Mouse (Mus musculus) cortical plate, adult 2 months (tissue): Measurements from ENCODE around the gene Astn2. TPM values are rescaled to one million over a fixed set of nuclear protein-coding genes. Genes with fewer than 3 reads are reported as not detected.

Source experiments
- H3K27ac ChIP-seq: fragments of 200-500 bp; 2 replicates; pipeline ENCODE4 v1.5.1; 2012; ENCODE audit warnings: low read length, control low read depth, inconsistent platforms; ENCODE audit not compliant: insufficient read depth
- H3K4me1 ChIP-seq: fragments of 200-500 bp; 2 replicates; pipeline ENCODE4 v1.6.1; 2011; ENCODE audit warnings: low read length; ENCODE audit not compliant: control insufficient read depth, insufficient read depth
- H3K4me3 ChIP-seq: fragments of 200-500 bp; 2 replicates; pipeline ENCODE4 v1.5.1; 2011; ENCODE audit warnings: mild to moderate bottlenecking, low read length, control low read depth; ENCODE audit not compliant: insufficient read depth
- CTCF ChIP-seq: fragments of 200-500 bp; IDR thresholded peaks from 2 replicates; pipeline ENCODE4 v1.5.1; 2011; ENCODE audit warnings: mild to moderate bottlenecking, control low read depth, low read length; ENCODE audit not compliant: insufficient read depth; ENCODE audit errors: extremely low read depth
- POLR2A ChIP-seq: fragments of 200-500 bp; IDR thresholded peaks from 2 replicates; pipeline ENCODE4 v1.6.1; 2011; ENCODE audit warnings: mild to moderate bottlenecking, low read length, control low read depth; ENCODE audit not compliant: insufficient read depth; ENCODE audit errors: extremely low read depth
- polyA plus RNA-seq: library from polyadenylated mRNA; depleted of rRNA; stranded (reverse); fragments of >200 nt; gene quantifications from 2 replicates; pipeline ENCODE4 v1.2.3, GENCODE M21; 2012

The Astn2 gene
- polyA plus RNA-seq, 1 experiment = 20.9 TPM

DNA sequence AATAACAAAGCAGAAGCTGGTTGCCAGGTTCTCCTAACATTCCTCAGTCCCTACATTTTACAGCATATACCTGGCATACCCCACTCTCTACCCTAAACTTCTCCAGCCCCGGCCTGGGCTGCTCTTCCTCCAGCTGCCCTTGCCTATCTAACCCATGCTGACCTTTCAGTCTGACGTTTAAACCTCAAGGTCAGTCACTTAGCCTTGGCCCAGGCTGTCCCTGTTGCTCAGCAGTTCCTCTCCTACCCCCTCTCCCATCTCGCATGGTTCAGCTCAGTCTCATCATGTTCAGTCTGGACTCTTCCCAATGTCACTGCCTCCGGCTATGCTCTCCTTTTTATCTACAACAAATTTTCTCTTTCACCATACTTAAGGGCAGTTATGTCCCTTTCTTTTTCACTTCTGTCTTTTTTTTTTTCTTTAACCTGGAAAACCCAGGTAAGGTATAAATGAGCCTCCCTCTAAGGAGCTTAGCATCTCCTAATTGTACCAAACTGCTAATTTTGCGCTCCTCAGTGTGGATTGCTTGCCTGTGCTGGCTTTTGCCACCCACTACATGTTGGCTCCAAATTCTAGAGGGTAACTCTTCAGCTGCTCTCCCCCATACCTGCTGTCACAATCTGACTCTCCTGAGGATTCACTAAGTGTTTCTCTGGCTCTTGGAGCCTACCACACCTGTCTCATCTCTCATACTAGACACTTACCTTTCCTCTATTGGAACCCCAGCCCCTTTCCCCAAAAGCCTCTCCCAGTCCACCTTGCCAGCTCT lies 809.6 kb downstream of the Astn2 start:
- H3K27ac ChIP-seq = no peak overlapping the region
- TF ChIP-seq POLR2A = no peak
- no peak for TF ChIP-seq CTCF
- H3K4me1 ChIP-seq = no peaks in the 10 kb centered on the region
- H3K4me3 ChIP-seq = no peak overlapping the region

DNA sequence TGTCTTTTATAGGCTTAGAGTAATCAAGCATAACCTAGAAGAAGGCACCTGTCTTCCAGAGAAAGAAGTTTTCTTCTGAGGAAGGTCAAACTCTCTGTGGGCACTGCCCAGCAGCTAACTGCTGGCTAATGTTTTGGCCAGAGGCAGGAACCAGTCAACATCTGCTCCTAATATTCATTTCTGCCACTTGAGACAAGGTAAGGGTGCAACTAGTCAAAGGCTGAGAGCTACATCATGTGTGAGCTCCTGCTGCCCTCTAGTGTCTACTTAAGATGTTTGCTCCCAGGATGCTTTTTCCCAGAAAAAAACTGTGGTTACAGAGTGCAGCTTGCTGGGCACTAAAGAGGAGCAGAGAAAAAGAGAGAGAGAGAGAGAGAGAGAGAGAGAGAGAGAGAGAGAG lies 814.6 kb downstream of the Astn2 start:
- H3K4me1 ChIP-seq = no peaks in the 10 kb centered on the region
- TF ChIP-seq CTCF (peak; percentile 80), POLR2A (no peak)
- H3K27ac ChIP-seq = no peak overlapping the region
- no peak overlapping the region for H3K4me3 ChIP-seq

DNA sequence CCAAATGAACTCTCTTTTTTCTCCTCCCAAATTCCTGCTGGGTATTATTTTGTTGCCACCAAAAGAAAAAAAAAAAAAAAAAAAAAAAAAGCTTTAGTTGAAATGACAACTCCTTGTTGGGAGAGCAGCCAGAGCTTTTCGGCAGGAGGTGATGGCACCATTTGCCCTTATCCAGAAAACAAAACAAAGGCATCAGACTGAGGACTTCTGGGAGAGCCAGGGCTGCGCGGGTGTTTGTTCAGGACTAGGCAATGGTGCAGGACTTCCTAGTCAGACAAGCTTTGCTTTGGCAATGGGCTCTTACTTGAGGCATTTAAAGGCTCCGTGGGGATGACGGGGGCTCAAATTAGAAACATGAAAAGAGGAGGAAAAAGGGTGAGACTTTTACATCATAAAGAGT lies 817.5 kb downstream of the Astn2 start:
- no peak overlapping the region for H3K4me3 ChIP-seq
- no peaks in the 10 kb centered on the region for H3K4me1 ChIP-seq
- no peak overlapping the region for H3K27ac ChIP-seq
- no peak for TF ChIP-seq POLR2A

DNA sequence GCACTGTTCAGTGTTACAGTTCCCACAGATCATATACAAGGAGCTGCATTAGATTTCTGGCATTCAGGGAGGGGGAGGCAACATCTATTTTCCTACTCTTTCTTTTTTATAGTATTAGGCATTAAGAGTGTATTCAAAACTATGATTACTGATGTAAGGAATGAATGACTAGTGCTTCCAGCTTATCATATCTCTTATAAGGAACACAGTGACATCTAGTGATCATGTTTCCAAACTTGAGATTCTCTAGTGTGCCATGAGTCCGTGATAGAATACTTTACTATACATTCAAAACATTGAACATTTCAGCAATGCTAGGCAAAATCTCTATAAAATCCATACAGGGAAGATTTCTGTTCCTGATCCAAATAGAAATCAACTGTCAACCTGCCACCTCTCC lies 824.2 kb downstream of the Astn2 start:
- Histone ChIP-seq H3K4me3 (no peak overlapping the region), H3K4me1 (no peaks in the 10 kb centered on the region), H3K27ac (no peak overlapping the region)
- TF ChIP-seq CTCF (no peak), POLR2A (no peak)

DNA sequence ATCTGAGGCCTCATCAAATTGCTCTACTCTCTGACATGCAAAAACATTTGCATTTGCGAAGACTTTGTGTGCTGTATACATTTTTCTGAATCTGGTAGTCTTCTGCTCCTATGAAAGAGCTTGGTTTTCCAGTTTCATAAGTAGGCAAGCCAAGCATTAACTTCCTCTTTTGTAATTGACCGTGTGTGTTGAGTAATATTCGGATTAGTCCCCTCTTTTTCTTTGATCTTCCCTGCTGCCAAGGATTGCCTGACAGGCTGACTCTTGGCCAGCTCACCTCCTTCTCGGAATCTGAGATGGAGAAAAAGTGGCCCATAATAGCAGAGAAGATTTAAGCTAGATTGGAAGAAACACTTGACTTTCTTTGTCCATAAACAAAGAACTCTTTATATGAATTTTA lies 838.9 kb downstream of the Astn2 start:
- no peak overlapping the region for H3K27ac ChIP-seq
- H3K4me3 ChIP-seq = no peak overlapping the region
- no peaks in the 10 kb centered on the region for H3K4me1 ChIP-seq
- no peak for TF ChIP-seq CTCF
- TF ChIP-seq POLR2A = no peak

DNA sequence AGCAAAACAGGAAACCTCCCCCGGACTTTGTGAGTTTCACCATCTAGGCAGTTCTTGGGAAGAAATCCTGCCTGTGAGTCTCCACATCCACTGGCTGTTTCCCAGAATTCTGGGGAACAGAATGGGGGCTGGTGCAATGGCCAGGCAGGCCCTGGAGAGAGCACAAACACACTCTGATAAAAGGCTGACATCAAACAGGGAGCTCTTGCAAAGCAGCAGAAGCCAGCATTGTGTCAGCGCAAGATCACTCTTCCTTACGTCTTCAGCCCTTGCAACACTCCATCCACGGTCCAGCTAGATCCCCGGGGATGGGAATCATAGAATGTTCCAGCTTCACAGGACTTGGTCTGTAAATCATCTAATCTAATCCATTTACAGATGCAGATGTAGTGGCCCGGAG lies 855.9 kb downstream of the Astn2 start:
- H3K4me1 ChIP-seq = no peaks in the 10 kb centered on the region
- H3K4me3 ChIP-seq = no peak overlapping the region
- no peak for TF ChIP-seq POLR2A
- TF ChIP-seq CTCF = no peak
- no peak overlapping the region for H3K27ac ChIP-seq

DNA sequence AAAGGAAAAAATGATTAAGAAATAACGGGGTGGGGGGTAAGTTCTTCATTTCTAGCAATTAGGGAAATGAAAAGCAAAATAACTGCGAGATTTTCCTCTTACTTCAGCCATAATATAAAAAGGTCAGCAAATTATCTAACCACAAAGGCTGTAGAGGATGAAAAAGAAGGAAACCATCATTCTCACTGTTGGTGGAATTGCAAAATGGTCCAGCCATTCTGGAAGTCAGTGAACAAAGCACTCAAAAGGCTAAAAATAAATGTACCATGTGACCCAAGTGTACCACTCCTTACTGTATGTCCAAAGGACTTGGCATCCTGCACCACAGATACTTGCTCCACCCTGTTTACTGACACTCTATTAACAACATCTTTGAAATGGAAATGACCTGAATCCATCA lies 858.8 kb downstream of the Astn2 start:
- Histone ChIP-seq H3K4me3 (no peak overlapping the region), H3K27ac (no peak overlapping the region), H3K4me1 (no peaks in the 10 kb centered on the region)
- TF ChIP-seq CTCF = no peak
- no peak for TF ChIP-seq POLR2A

DNA sequence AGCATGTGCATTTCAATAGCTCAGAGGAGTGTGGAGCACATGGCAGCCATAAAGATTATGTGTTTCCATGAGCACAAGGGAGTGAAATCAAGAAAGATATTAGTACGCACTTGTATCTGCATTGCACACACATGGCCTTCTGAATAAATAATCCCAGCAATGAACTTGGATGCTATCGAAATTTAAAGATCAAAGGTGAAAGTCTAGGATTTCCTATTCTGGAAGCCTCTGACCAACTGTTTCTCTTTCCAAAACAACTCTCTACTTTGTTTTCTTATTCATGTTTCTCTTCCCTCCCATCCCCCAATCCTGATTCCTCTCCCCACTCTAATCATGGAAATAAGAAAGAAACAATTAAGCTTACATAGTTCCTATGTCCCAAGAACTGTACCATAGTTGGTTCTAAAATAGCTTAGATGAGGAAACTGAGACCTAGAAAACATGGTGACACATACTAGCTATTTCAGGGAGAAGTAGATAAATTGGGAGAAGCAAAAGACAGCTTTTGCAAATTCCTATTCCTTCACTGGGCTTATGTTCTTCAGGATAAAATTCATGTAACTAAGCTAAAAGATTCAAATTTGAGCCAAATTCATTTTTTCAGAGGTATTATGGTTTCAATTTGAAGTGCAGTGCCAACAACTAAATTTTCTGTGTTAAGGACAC lies 872.2 kb downstream of the Astn2 start:
- Histone ChIP-seq H3K4me3 (no peak overlapping the region), H3K4me1 (no peaks in the 10 kb centered on the region), H3K27ac (no peak overlapping the region)
- no peak for TF ChIP-seq POLR2A
- TF ChIP-seq CTCF = no peak

DNA sequence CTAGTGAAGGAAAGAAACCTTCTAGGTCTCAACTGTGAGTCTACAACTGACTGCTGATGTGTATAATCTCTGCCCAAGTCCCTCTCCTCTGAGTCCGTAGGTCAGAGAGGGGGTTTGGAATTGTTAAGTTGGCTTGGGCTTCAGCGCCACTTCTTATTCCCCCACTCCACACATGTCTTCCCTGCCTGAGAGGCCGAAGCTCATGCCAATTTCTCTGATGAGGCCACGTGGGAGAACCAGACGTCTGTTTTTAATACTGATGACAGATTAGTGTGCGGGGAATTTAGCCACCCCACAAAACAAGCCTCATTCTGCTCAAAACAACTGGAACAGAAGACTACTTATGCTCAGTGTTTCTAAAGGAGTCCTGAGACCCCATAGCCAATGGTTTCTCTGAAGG lies 872.8 kb downstream of the Astn2 start:
- no peak overlapping the region for H3K4me3 ChIP-seq

DNA sequence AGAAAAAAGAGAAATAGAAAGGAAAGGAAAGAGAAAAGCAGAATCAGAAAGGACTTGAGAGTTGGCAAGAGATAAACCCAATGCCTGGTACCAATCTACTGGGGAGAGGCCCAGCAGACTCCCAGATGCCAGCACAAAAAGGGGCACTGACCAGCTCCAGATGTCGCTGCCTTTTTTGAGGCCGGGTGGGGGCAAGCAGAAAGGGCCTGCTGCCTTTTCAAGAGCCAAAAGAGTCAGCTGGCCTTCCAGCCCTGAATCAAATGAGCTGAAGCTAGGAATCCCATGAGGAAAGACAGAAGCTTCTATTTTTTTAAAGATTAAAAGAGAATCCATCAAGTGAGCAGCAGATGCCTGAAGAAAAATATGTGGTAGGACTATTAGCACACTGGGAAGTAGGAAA lies 873.5 kb downstream of the Astn2 start:
- Histone ChIP-seq H3K4me1 (no peaks in the 10 kb centered on the region), H3K4me3 (no peak overlapping the region), H3K27ac (no peak overlapping the region)
- TF ChIP-seq CTCF = no peak
- TF ChIP-seq POLR2A = no peak

More for the DNA sequence above, 872.8 kb downstream of the Astn2 start:
- TF ChIP-seq POLR2A (no peak), CTCF (no peak)
- Histone ChIP-seq H3K27ac (no peak overlapping the region), H3K4me1 (no peaks in the 10 kb centered on the region)
